Mouse (Mus musculus) bone marrow macrophage, adult 2 months (primary cell): ENCODE measurements around the gene Matk.

Source experiments
- CTCF ChIP-seq: IDR thresholded peaks from 2 replicates; pipeline ENCODE4 v1.5.1; 2012; ENCODE audit warnings: low read depth, mild to moderate bottlenecking, low read length, moderate library complexity
- POLR2A ChIP-seq: IDR thresholded peaks from 2 replicates; pipeline ENCODE4 v1.6.1; 2012; ENCODE audit warnings: mild to moderate bottlenecking, low read depth, low read length, borderline replicate concordance

DNA sequence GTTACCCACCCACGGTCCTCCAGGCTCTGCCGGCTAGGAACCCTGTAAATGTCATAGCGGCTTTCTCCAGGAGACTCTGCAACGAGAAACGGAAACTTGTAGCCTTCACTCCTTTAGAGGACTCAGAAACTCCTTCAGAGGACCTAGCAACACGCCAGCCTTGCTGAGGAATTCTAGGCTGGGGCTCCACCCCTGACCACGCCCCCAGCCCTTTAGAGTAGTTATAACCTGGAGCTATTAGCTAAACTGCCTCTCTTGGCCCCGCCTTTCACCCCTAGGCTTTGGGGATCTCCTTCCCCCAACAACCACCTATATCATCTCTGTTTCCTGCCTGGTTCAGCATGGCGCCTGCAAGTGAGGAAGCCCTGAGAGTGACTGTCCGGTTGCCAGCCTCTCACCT, 26.8 kb downstream of the Matk start:
- TF ChIP-seq POLR2A, result no peak
- no peak for TF ChIP-seq CTCF
